Mouse (Mus musculus) liver, embryonic 13.5 days (tissue): ENCODE results near the gene B230217C12Rik. TPM values are rescaled to one million over a fixed set of nuclear protein-coding genes. Genes with fewer than 3 reads are reported as not detected.
A peak's percentile ranks its signal among the peaks of the same experiment; 100 is the strongest.

Source experiments
- ATAC-seq: fragments of 200-750 bp; cut with Nextera tagmentation; 2 replicates; pipeline ENCODE4 v1.8.0; 2017; ENCODE audit warnings: low read depth, mild to moderate bottlenecking, moderate number of reproducible peaks, moderate library complexity
- DNase-seq: peaks from one replicate; pipeline ENCODE4 v3.0.0; 2022
- H3K27ac ChIP-seq: fragments of 300-500 bp; sonication (generic); 2 replicates; pipeline ENCODE4 v1.5.1; 2015; ENCODE audit warnings: moderate library complexity, mild to moderate bottlenecking, inconsistent platforms
- H3K27me3 ChIP-seq: fragments of 300-500 bp; sonication (generic); 2 replicates; pipeline ENCODE4 v1.6.1; 2015; ENCODE audit warnings: mild to moderate bottlenecking, inconsistent platforms
- H3K36me3 ChIP-seq: fragments of 300-500 bp; sonication (generic); 2 replicates; pipeline ENCODE4 v1.6.1; 2015; ENCODE audit warnings: mild to moderate bottlenecking, inconsistent platforms
- H3K4me1 ChIP-seq: fragments of 300-500 bp; sonication (generic); replicated peaks from 2 replicates; pipeline ENCODE4 v1.6.1; 2015; ENCODE audit warnings: inconsistent platforms
- H3K4me2 ChIP-seq: fragments of 300-500 bp; sonication (generic); 2 replicates; pipeline ENCODE4 v1.6.1; 2015; ENCODE audit warnings: inconsistent platforms, mild to moderate bottlenecking, moderate library complexity
- H3K4me3 ChIP-seq: fragments of 300-500 bp; sonication (generic); replicated peaks from 2 replicates; pipeline ENCODE4 v1.5.1; 2015; ENCODE audit warnings: mild to moderate bottlenecking, inconsistent platforms
- H3K9ac ChIP-seq: fragments of 300-500 bp; sonication (generic); 2 replicates; pipeline ENCODE4 v1.6.1; 2015; ENCODE audit warnings: mild to moderate bottlenecking, inconsistent platforms
- H3K9me3 ChIP-seq: fragments of 300-500 bp; sonication (generic); replicated peaks from 2 replicates; pipeline ENCODE4 v1.6.1; 2016; ENCODE audit warnings: inconsistent platforms
- WGBS: fragments of 180-500 bp; shearing (Covaris S2); methylation state at CpG from one replicate; pipeline ENCODE4 v1.1.7; 2015; ENCODE audit not compliant: insufficient replicate concordance; 5-methylcytosine and 5-hydroxymethylcytosine counted together
- polyA plus RNA-seq: library from polyadenylated mRNA; unstranded; fragments of >200 nt; fragmentation: Nextera tagmentation; extraction: Ambion mirVana; gene quantifications from 2 replicates; pipeline ENCODE4 v1.2.1, GENCODE M21; 2015

B230217C12Rik gene
- polyA plus RNA-seq = 0.85 and 1.3 TPM in 2 replicates

GRCm38 (mm10) chr11:97840539-97840954, at the start of gene B230217C12Rik:
Gene B230217C12Rik (plus strand): TSS chr11:97840780.
- peaks cover 50% of the 10 kb centered on the region for H3K4me1 ChIP-seq
- ATAC-seq = no peak

GRCm38 (mm10) chr11:97793165-97793564, 47.4 kb upstream of the B230217C12Rik start:
- Histone ChIP-seq H3K27me3 (0 out of 2 replicates have a peak, but pooled peaks cover 4% of the 10 kb centered on the region), H3K27ac (no peak overlapping the region), H3K36me3 (no peaks in the 10 kb centered on the region), H3K4me1 (peaks cover 11% of the 10 kb centered on the region), H3K9me3 (no peaks in the 10 kb centered on the region), H3K4me2 (no peak overlapping the region), H3K9ac (no peak overlapping the region), H3K4me3 (no peak overlapping the region)
- ATAC-seq (no peak), DNase-seq (peak; percentile 44)
- 7% methylated on average over 2 of the region's 2 CpGs for WGBS

More at GRCm38 (mm10) chr11:97840539-97840954, at the start of gene B230217C12Rik:
- WGBS = 4% methylated on average over 6 of the region's 6 CpGs
- DNase-seq = no peak
- Histone ChIP-seq H3K27me3 (no peaks in the 10 kb centered on the region), H3K36me3 (peaks cover 12% of the 10 kb centered on the region), H3K27ac (no peak within 1 kb of the TSS), H3K4me2 (peak within 1 kb of the TSS; percentile 68), H3K9me3 (no peaks in the 10 kb centered on the region), H3K9ac (peak within 1 kb of the TSS; percentile 59), H3K4me3 (peak within 1 kb of the TSS; percentile 55)

- Histone ChIP-seq H3K9ac (no peak overlapping the region), H3K9me3 (no peaks in the 10 kb centered on the region), H3K36me3 (no peaks in the 10 kb centered on the region), H3K27ac (no peak overlapping the region), H3K4me3 (no peak overlapping the region), H3K4me1 (peaks cover 48% of the 10 kb centered on the region), H3K4me2 (0 out of 2 replicates have a peak overlapping the region, but pooled peaks have one; percentile 96), H3K27me3 (0 out of 2 replicates have a peak, but pooled peaks cover 7% of the 10 kb centered on the region)
- no peak for ATAC-seq
- DNase-seq = peak; percentile 63
- WGBS = 1% methylated on average over 6 of the region's 6 CpGs
Measured at GRCm38 (mm10) chr11:97796910-97797309, 43.7 kb upstream of the B230217C12Rik start.

- Histone ChIP-seq H3K4me2 (peak overlapping the region; percentile 96), H3K4me1 (peaks cover 53% of the 10 kb centered on the region), H3K9me3 (no peaks in the 10 kb centered on the region), H3K4me3 (peak overlapping the region; percentile 77; the same call in 1 of the 2 replicates), H3K36me3 (no peaks in the 10 kb centered on the region), H3K9ac (no peak overlapping the region), H3K27ac (no peak overlapping the region), H3K27me3 (0 out of 2 replicates have a peak, but pooled peaks cover 7% of the 10 kb centered on the region)
- no peak for ATAC-seq
- no peak for DNase-seq
- 50% methylated on average over 15 of the region's 15 CpGs for WGBS
Measured at GRCm38 (mm10) chr11:97797369-97798082, 43.1 kb upstream of the B230217C12Rik start.

GRCm38 (mm10) chr11:97798083-97798435, 42.5 kb upstream of the B230217C12Rik start:
- peak overlapping the region; percentile 77 for H3K4me3 ChIP-seq
- no peak overlapping the region for H3K27ac ChIP-seq

GRCm38 (mm10) chr11:97798782-97799145, 41.8 kb upstream of the B230217C12Rik start, which contains the start of gene Lasp1:
Gene Lasp1 (plus strand): TSS chr11:97799000.
- peak within 1 kb of the TSS; percentile 96 for H3K4me2 ChIP-seq
- peak; percentile 76 for DNase-seq
- H3K36me3 ChIP-seq = no peaks in the 10 kb centered on the region
- H3K27ac ChIP-seq = peak within 1 kb of the TSS; percentile 89
- peak; percentile 36 for ATAC-seq
- H3K9me3 ChIP-seq = no peaks in the 10 kb centered on the region
- H3K4me3 ChIP-seq = peak within 1 kb of the TSS; percentile 77
- peak within 1 kb of the TSS; percentile 81 for H3K9ac ChIP-seq
- peaks cover 60% of the 10 kb centered on the region for H3K4me1 ChIP-seq
- 0 out of 2 replicates have a peak, but pooled peaks cover 7% of the 10 kb centered on the region for H3K27me3 ChIP-seq
- 0% methylated on average over 11 of the region's 11 CpGs for WGBS

More at GRCm38 (mm10) chr11:97798083-97798435, 42.5 kb upstream of the B230217C12Rik start:
- Histone ChIP-seq H3K9ac (no peak overlapping the region), H3K4me1 (peaks cover 56% of the 10 kb centered on the region), H3K27me3 (0 out of 2 replicates have a peak, but pooled peaks cover 7% of the 10 kb centered on the region), H3K36me3 (no peaks in the 10 kb centered on the region), H3K9me3 (no peaks in the 10 kb centered on the region), H3K4me2 (peak overlapping the region; percentile 96)
- ATAC-seq (no peak), DNase-seq (no peak)
- 48% methylated on average over 8 of the region's 8 CpGs for WGBS

GRCm38 (mm10) chr11:97799146-97799993, 41.2 kb upstream of the B230217C12Rik start:
- WGBS = under 1% methylated on average over 69 of the region's 71 CpGs
- ATAC-seq = peak; percentile 75
- H3K9me3 ChIP-seq = no peaks in the 10 kb centered on the region
- peaks cover 66% of the 10 kb centered on the region for H3K4me1 ChIP-seq
- H3K4me2 ChIP-seq = peak overlapping the region; percentile 96
- H3K4me3 ChIP-seq = peak overlapping the region; percentile 77
- no peaks in the 10 kb centered on the region for H3K36me3 ChIP-seq
- peak overlapping the region; percentile 81 for H3K9ac ChIP-seq
- peak overlapping the region; percentile 89 for H3K27ac ChIP-seq
- DNase-seq = peak; percentile 69
- H3K27me3 ChIP-seq = 0 out of 2 replicates have a peak, but pooled peaks cover 7% of the 10 kb centered on the region

- Histone ChIP-seq H3K36me3 (no peaks in the 10 kb centered on the region), H3K27me3 (0 out of 2 replicates have a peak, but pooled peaks cover 7% of the 10 kb centered on the region), H3K27ac (peak overlapping the region; percentile 89), H3K4me2 (peak overlapping the region; percentile 96), H3K9ac (peak overlapping the region; percentile 81), H3K4me3 (peak overlapping the region; percentile 77), H3K4me1 (peaks cover 73% of the 10 kb centered on the region), H3K9me3 (no peaks in the 10 kb centered on the region)
- DNase-seq (peak; percentile 57), ATAC-seq (peak; percentile 62)
- WGBS = under 1% methylated on average over 39 of the region's 43 CpGs
Measured at GRCm38 (mm10) chr11:97799994-97800690, 40.4 kb upstream of the B230217C12Rik start.

- Histone ChIP-seq H3K27me3 (0 out of 2 replicates have a peak, but pooled peaks cover 7% of the 10 kb centered on the region), H3K9ac (peak overlapping the region; percentile 81), H3K4me2 (peak overlapping the region; percentile 96), H3K4me1 (peaks cover 80% of the 10 kb centered on the region), H3K4me3 (peak overlapping the region; percentile 77), H3K27ac (peak overlapping the region; percentile 89), H3K36me3 (no peaks in the 10 kb centered on the region), H3K9me3 (no peaks in the 10 kb centered on the region)
- ATAC-seq (no peak), DNase-seq (no peak)
- WGBS = 9% methylated on average over 17 of the region's 17 CpGs
Measured at GRCm38 (mm10) chr11:97800691-97801408, 39.7 kb upstream of the B230217C12Rik start.
